Mouse (Mus musculus) heart, adult 2 months (tissue): ENCODE data around the gene Rbm4b.

Experiments
- CTCF ChIP-seq: fragments of 200-600 bp; IDR thresholded peaks from 2 replicates; pipeline ENCODE4 v1.8.1; 2022; ENCODE audit warnings: antibody characterized with exemption, mild to moderate bottlenecking, moderate library complexity
- POLR2A ChIP-seq: fragments of 200-500 bp; IDR thresholded peaks from 2 replicates; pipeline ENCODE4 v1.6.1; 2011; ENCODE audit warnings: mild to moderate bottlenecking, low read depth, low read length, control low read depth; ENCODE audit not compliant: insufficient read depth

- peak; percentile 26 for TF ChIP-seq CTCF
- TF ChIP-seq POLR2A: peak; percentile 99
These were observed 55.0 kb downstream of the Rbm4b start, which contains the start of the genes Gm21992 and Rbm14 for GRCm38 (mm10) chr19:4811063-4811908.
